Mouse (Mus musculus): ENCODE measurements around the gene Tec. TPM values are rescaled to one million over a fixed set of nuclear protein-coding genes. Genes with fewer than 3 reads are reported as not detected.

The Tec gene
- total and polyA plus RNA-seq, 3 experiments, result 7.9 to 25.9 (median 20.1) TPM

GRCm38 (mm10) chr5:72908324-72908936 is 40.1 kb upstream of the Tec start:
- Histone ChIP-seq H3K9ac (ENCODE audit: insufficient read depth, low read depth) (no peak overlapping the region), H3K79me2 (replicated peaks; ENCODE audit: control insufficient read depth, extremely low read depth, insufficient read depth, poor library complexity, severe bottlenecking) (no peaks in the 10 kb centered on the region), H3K36me3 (replicated peaks in 1 of 2; ENCODE audit: control insufficient read depth in 1 of 2, insufficient read depth in 1 of 2, low read length in 1 of 2) (no peaks in the 10 kb centered on the region), H3K4me1 (ENCODE audit: control insufficient read depth in 1 of 2, insufficient read depth in 2 of 2) (peaks cover 0 to 5% of the 10 kb centered on the region in 2 experiments; a peak in 2 of 4 replicates), H3K27me3 (replicated peaks) (peaks cover 4% of the 10 kb centered on the region), H3K27ac (ENCODE audit: insufficient read depth, low read depth) (no peak overlapping the region), H3K4me3 (replicated peaks in 1 of 3; ENCODE audit: low read depth in 2 of 3, low read length in 2 of 3, poor library complexity in 1 of 3) (no peak overlapping the region), H3K9me3 (replicated peaks; ENCODE audit: low read length) (no peaks in the 10 kb centered on the region), H3K4me2 (ENCODE audit: insufficient read depth, low read depth, poor library complexity, severe bottlenecking) (no peak overlapping the region)
- in situ Hi-C loops (cut with MboI; ENCODE audit: low pct_ligation_motif_present, low pct_unique_long_range_greater_than_20kb, low sequenced_read_pairs), result no loop called here
- DNase-seq (ENCODE audit: extremely low read depth), result no peak
- dilution Hi-C loops (cut with MboI; ENCODE audit: extremely low pct_ligation_motif_present, extremely low pct_unique_long_range_greater_than_20kb, low sequenced_read_pairs), result no loop called here
- TF ChIP-seq EP300 (IDR thresholded peaks at IDR 0.05; ENCODE audit: low read length) (no peak), JUN (IDR thresholded peaks at IDR 0.05; ENCODE audit: insufficient read depth, low read depth, low read length) (no peak), RAD21 (IDR thresholded peaks at IDR 0.05; ENCODE audit: low read depth, low read length) (no peak), ZKSCAN1 (IDR thresholded peaks at IDR 0.05; ENCODE audit: borderline replicate concordance, low read depth, low read length) (no peak), MAFK (IDR thresholded peaks at IDR 0.05; ENCODE audit: insufficient replicate concordance, low read length) (no peak), MAZ (IDR thresholded peaks at IDR 0.05; ENCODE audit: low read depth, low read length) (no peak), CTCF (conservative IDR thresholded peaks at IDR 0.05 in 1 of 2, IDR thresholded peaks at IDR 0.05 in 1 of 2; ENCODE audit: low read depth in 2 of 2, low read length in 2 of 2) (no peak)

- no peak overlapping the region for H3K27ac ChIP-seq (ENCODE audit: insufficient read depth, low read depth)
- dilution Hi-C loops (cut with MboI; ENCODE audit: extremely low pct_ligation_motif_present, extremely low pct_unique_long_range_greater_than_20kb, low sequenced_read_pairs), result no loop called here
- H3K4me3 ChIP-seq (replicated peaks in 1 of 3; ENCODE audit: low read depth in 2 of 3, low read length in 2 of 3, poor library complexity in 1 of 3), result no peak overlapping the region
These were observed 39.1 kb upstream of the Tec start for GRCm38 (mm10) chr5:72907402-72907801.

GRCm38 (mm10) chr5:72904903-72905790 is 36.9 kb upstream of the Tec start:
- Histone ChIP-seq H3K4me2 (ENCODE audit: insufficient read depth, low read depth, poor library complexity, severe bottlenecking) (peak overlapping the region; percentile 33; the same call in 1 of the 2 replicates), H3K9ac (ENCODE audit: insufficient read depth, low read depth) (no peak overlapping the region), H3K4me3 (replicated peaks in 1 of 3; ENCODE audit: low read depth in 2 of 3, low read length in 2 of 3, poor library complexity in 1 of 3) (no peak overlapping the region), H3K79me2 (replicated peaks; ENCODE audit: control insufficient read depth, extremely low read depth, insufficient read depth, poor library complexity, severe bottlenecking) (no peaks in the 10 kb centered on the region), H3K9me3 (replicated peaks; ENCODE audit: low read length) (no peaks in the 10 kb centered on the region), H3K36me3 (replicated peaks in 1 of 2; ENCODE audit: control insufficient read depth in 1 of 2, insufficient read depth in 1 of 2, low read length in 1 of 2) (no peaks in the 10 kb centered on the region), H3K27me3 (replicated peaks) (peaks cover 4% of the 10 kb centered on the region), H3K27ac (ENCODE audit: insufficient read depth, low read depth) (no peak overlapping the region), H3K4me1 (ENCODE audit: control insufficient read depth in 1 of 2, insufficient read depth in 2 of 2) (no peaks in the 10 kb centered on the region)
- no peak for DNase-seq (ENCODE audit: extremely low read depth)
- TF ChIP-seq MEF2A (IDR thresholded peaks at IDR 0.05; ENCODE audit: borderline replicate concordance, low read depth, low read length) (no peak), ZNF384 (IDR thresholded peaks at IDR 0.05; ENCODE audit: low read depth, low read length) (peak; percentile 85)
- dilution Hi-C loops (cut with MboI; ENCODE audit: extremely low pct_ligation_motif_present, extremely low pct_unique_long_range_greater_than_20kb, low sequenced_read_pairs), result no loop called here
- in situ Hi-C loops (cut with MboI; ENCODE audit: low pct_ligation_motif_present, low pct_unique_long_range_greater_than_20kb, low sequenced_read_pairs), result no loop called here

More at GRCm38 (mm10) chr5:72907402-72907801, 39.1 kb upstream of the Tec start:
- no peaks in the 10 kb centered on the region for H3K79me2 ChIP-seq (replicated peaks; ENCODE audit: control insufficient read depth, extremely low read depth, insufficient read depth, poor library complexity, severe bottlenecking)
- H3K4me1 ChIP-seq (ENCODE audit: control insufficient read depth in 1 of 2, insufficient read depth in 2 of 2), result no peaks in the 10 kb centered on the region
- H3K4me2 ChIP-seq (ENCODE audit: insufficient read depth, low read depth, poor library complexity, severe bottlenecking), result no peak overlapping the region
- no peak for DNase-seq (ENCODE audit: extremely low read depth)
- no peaks in the 10 kb centered on the region for H3K9me3 ChIP-seq (replicated peaks; ENCODE audit: low read length)
- no peaks in the 10 kb centered on the region for H3K36me3 ChIP-seq (replicated peaks in 1 of 2; ENCODE audit: control insufficient read depth in 1 of 2, insufficient read depth in 1 of 2, low read length in 1 of 2)
- H3K27me3 ChIP-seq (replicated peaks), result peaks cover 4% of the 10 kb centered on the region
- no peak overlapping the region for H3K9ac ChIP-seq (ENCODE audit: insufficient read depth, low read depth)
- in situ Hi-C loops (cut with MboI; ENCODE audit: low pct_ligation_motif_present, low pct_unique_long_range_greater_than_20kb, low sequenced_read_pairs), result no loop called here
- TF ChIP-seq BHLHE40 (IDR thresholded peaks at IDR 0.05; ENCODE audit: low read depth, low read length) (no peak), NELFE (IDR thresholded peaks at IDR 0.05; ENCODE audit: low read depth, low read length) (no peak), POLR2A (IDR thresholded peaks at IDR 0.05; ENCODE audit: low read depth, low read length) (no peak), JUN (IDR thresholded peaks at IDR 0.05; ENCODE audit: insufficient read depth, low read depth, low read length) (no peak), CHD1 (IDR thresholded peaks at IDR 0.05; ENCODE audit: low read depth, low read length) (no peak)

All from CH12.LX (cell line).